Mouse (Mus musculus) C2C12 (cell line): ENCODE measurements around the gene Rnf17.

ENCODE experiments used
- CEBPB ChIP-seq: IDR thresholded peaks from one replicate; pipeline ENCODE4 v1.6.1; 2011; ENCODE audit warnings: low read depth, mild to moderate bottlenecking, control low read depth, moderate library complexity
- CTCF ChIP-seq: IDR thresholded peaks from one replicate; pipeline ENCODE4 v1.5.1; 2011; ENCODE audit not compliant: control insufficient read depth, insufficient read depth, insufficient read length
- MAX ChIP-seq: IDR thresholded peaks from one replicate; pipeline ENCODE4 v1.6.1; 2011; ENCODE audit warnings: mild to moderate bottlenecking, control low read depth
- MYOD1 ChIP-seq: IDR thresholded peaks from one replicate; pipeline ENCODE4 v1.6.1; 2011; ENCODE audit warnings: low read depth; ENCODE audit not compliant: control insufficient read depth, insufficient read length
- MYOG ChIP-seq: IDR thresholded peaks from one replicate; pipeline ENCODE4 v1.6.1; 2011; ENCODE audit not compliant: control insufficient read depth, insufficient read length; ENCODE audit errors: extremely low read depth
- USF1 ChIP-seq: IDR thresholded peaks from one replicate; pipeline ENCODE4 v1.6.1; 2011; ENCODE audit warnings: low read depth, mild to moderate bottlenecking, control low read depth, moderate library complexity

DNA sequence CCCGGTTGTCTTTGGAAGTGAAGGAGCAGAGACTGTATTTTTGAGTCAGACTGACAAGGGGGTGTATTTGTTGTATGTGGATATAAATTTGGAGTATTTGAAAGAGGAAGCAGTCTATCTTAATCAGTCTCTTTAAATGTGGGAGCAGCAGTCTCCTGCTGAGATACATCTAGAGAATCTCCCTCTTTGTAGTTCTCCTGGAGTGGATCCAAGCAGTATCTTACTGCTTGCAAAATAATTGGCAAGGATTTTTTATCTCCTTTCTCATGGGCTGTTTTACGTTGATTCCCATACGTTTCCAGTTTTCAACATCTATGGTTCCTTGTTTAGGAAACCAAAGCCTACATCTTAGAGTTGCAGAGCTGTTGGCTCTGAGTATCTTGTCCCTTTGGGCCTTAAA lies 47.6 kb upstream of the Rnf17 start:
- TF ChIP-seq CTCF (no peak), MYOD1 (no peak), MYOG (no peak), CEBPB (no peak), MAX (no peak), USF1 (no peak)
